Mouse (Mus musculus): ENCODE measurements at regions not wholly inside any gene's neighbourhood (a gene's known extent, or its start where the extent isn't known, plus 50 kb on each side); places are given as distances from the start of the nearest gene placed in this dataset.
"Not testable (repeated sequence)": the region's sequence is repeated elsewhere in the genome, so short reads cannot be mapped to it uniquely, and the experiment has no call there.

DNA sequence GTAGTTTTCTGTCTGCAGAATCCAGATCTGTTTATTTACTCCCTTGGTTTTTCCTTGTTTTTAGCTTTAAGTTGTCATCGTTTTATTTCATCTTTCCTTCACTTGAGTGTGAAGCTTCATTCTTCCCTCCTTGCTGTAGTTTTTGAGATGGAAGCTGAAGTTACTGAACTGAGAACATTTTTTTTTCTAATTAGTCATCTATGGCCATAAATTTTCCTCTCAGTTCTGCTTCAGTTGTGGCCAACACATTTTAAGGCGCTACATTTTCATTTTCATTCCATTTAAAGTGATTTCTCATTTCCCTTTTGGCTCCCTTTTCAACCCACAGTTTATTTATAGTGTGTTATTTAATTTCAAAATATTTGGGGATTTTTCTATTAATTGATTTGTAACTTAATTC, 340.5 kb downstream of the Pros1 start:
- TF ChIP-seq EP300 (IDR thresholded peaks at IDR 0.05; ENCODE audit: low read depth), result no peak
- no peak for TF ChIP-seq CTCF (IDR thresholded peaks at IDR 0.05; ENCODE audit: low read depth)

GRCm38 (mm10) chr16:63213471-63213870, 359.4 kb downstream of the Pros1 start:
- H3K4me1 ChIP-seq (ENCODE audit: insufficient read depth); H3K4me3 ChIP-seq (ENCODE audit: low read depth, low read length); ATAC-seq; H3K36me3 ChIP-seq (replicated peaks; ENCODE audit: insufficient read depth, low read length); H3K9me3 ChIP-seq (ENCODE audit: low read length); H3K27me3 ChIP-seq (ENCODE audit: insufficient read depth, low read length); H3K4me2 ChIP-seq (ENCODE audit: low read depth, low read length); DNase-seq; H3K27ac ChIP-seq (ENCODE audit: low read depth); H3K9ac ChIP-seq (replicated peaks): not testable (repeated sequence)
- 83% methylated on average over 1 of the region's 1 CpGs for WGBS (ENCODE audit: insufficient replicate concordance)

More for the DNA sequence above, 340.5 kb downstream of the Pros1 start:
- Histone ChIP-seq H3K36me3 (replicated peaks; ENCODE audit: insufficient read depth, low read length) (no peaks in the 10 kb centered on the region), H3K4me3 (ENCODE audit: low read depth, low read length) (no peak overlapping the region), H3K9ac (replicated peaks) (no peak overlapping the region), H3K27ac (ENCODE audit: low read depth) (no peak overlapping the region), H3K9me3 (ENCODE audit: low read length) (no peaks in the 10 kb centered on the region), H3K27me3 (ENCODE audit: insufficient read depth, low read length) (no peaks in the 10 kb centered on the region), H3K4me1 (ENCODE audit: insufficient read depth) (no peaks in the 10 kb centered on the region), H3K4me2 (ENCODE audit: low read depth, low read length) (no peak overlapping the region)
- ATAC-seq, result no peak
- no peak for DNase-seq
- WGBS (ENCODE audit: insufficient replicate concordance), result 53% methylated on average over 2 of the region's 2 CpGs

GRCm38 (mm10) chr16:63220228-63220879, 366.2 kb downstream of the Pros1 start:
- Histone ChIP-seq H3K36me3 (replicated peaks; ENCODE audit: insufficient read depth, low read length) (no peaks in the 10 kb centered on the region), H3K27me3 (ENCODE audit: insufficient read depth, low read length) (no peaks in the 10 kb centered on the region), H3K4me3 (ENCODE audit: low read depth, low read length) (no peak overlapping the region), H3K4me1 (ENCODE audit: insufficient read depth) (no peaks in the 10 kb centered on the region), H3K27ac (ENCODE audit: low read depth) (no peak overlapping the region), H3K9me3 (ENCODE audit: low read length) (no peaks in the 10 kb centered on the region), H3K9ac (replicated peaks) (no peak overlapping the region), H3K4me2 (ENCODE audit: low read depth, low read length) (no peak overlapping the region)
- 74% methylated on average over 10 of the region's 10 CpGs for WGBS (ENCODE audit: insufficient replicate concordance)
- no peak for ATAC-seq
- DNase-seq, result no peak
- no peak for TF ChIP-seq EP300 (IDR thresholded peaks at IDR 0.05; ENCODE audit: low read depth)

- Histone ChIP-seq H3K27me3 (ENCODE audit: insufficient read depth, low read length) (no peaks in the 10 kb centered on the region), H3K36me3 (replicated peaks; ENCODE audit: insufficient read depth, low read length) (no peaks in the 10 kb centered on the region), H3K4me2 (ENCODE audit: low read depth, low read length) (no peak overlapping the region), H3K9ac (replicated peaks) (no peak overlapping the region), H3K4me3 (ENCODE audit: low read depth, low read length) (no peak overlapping the region), H3K27ac (ENCODE audit: low read depth) (no peak overlapping the region), H3K9me3 (ENCODE audit: low read length) (no peaks in the 10 kb centered on the region), H3K4me1 (ENCODE audit: insufficient read depth) (no peaks in the 10 kb centered on the region)
- TF ChIP-seq EP300 (IDR thresholded peaks at IDR 0.05; ENCODE audit: low read depth) (no peak), CTCF (IDR thresholded peaks at IDR 0.05; ENCODE audit: low read depth) (no peak)
- no peak for DNase-seq
- WGBS (ENCODE audit: insufficient replicate concordance), result 82% methylated on average over 6 of the region's 6 CpGs
- ATAC-seq, result no peak
Observed at GRCm38 (mm10) chr16:63224608-63225007, 370.5 kb downstream of the Pros1 start.

DNA sequence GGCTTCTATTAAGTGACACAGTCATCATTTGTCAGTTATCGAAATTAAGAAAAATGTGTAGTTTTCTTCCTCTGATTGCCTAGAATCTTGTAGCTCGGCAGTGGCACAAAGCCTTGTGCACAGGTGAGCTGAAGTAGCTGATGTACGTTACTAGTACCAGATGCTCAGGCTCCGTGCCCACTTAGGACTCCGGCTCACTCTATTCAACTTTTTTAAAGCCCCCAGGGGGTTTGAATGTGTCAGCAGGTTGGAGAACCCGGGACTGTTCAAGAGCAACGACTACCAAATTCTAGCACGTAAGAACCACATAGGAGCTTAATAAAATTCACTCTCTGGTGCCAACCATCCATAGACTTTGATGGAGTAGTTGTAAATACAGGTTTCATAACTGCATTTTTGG, 371.0 kb downstream of the Pros1 start:
- Histone ChIP-seq H3K36me3 (replicated peaks; ENCODE audit: insufficient read depth, low read length) (no peaks in the 10 kb centered on the region), H3K4me3 (ENCODE audit: low read depth, low read length) (no peak overlapping the region), H3K9ac (replicated peaks) (no peak overlapping the region), H3K27ac (ENCODE audit: low read depth) (no peak overlapping the region), H3K9me3 (ENCODE audit: low read length) (no peaks in the 10 kb centered on the region), H3K4me1 (ENCODE audit: insufficient read depth) (no peaks in the 10 kb centered on the region), H3K27me3 (ENCODE audit: insufficient read depth, low read length) (no peaks in the 10 kb centered on the region), H3K4me2 (ENCODE audit: low read depth, low read length) (no peak overlapping the region)
- 76% methylated on average over 8 of the region's 8 CpGs for WGBS (ENCODE audit: insufficient replicate concordance)
- no peak for TF ChIP-seq EP300 (IDR thresholded peaks at IDR 0.05; ENCODE audit: low read depth)
- no peak for TF ChIP-seq CTCF (IDR thresholded peaks at IDR 0.05; ENCODE audit: low read depth)
- ATAC-seq (no peak), DNase-seq (no peak)

DNA sequence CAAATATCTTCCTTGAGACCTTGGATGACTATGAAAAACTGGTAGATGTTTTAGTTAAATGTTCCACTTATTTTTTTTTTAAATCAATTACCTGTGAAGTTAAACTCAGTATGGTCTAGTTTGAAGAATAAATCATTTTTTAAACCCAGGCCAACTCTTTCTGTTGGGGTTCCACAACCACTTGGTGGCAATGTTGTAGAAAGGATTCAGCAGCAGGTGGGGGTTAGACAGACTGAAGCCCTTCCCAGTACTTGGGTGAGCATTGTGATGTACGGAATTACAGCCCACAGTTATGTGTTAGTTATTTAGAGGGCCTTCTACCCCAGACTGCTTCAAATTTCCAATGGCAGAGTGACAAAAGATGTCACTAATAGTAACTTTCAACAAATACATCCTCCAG, 375.0 kb downstream of the Pros1 start:
- DNase-seq (no peak), ATAC-seq (no peak)
- 56% methylated on average over 1 of the region's 1 CpGs for WGBS (ENCODE audit: insufficient replicate concordance)
- Histone ChIP-seq H3K27me3 (ENCODE audit: insufficient read depth, low read length) (no peaks in the 10 kb centered on the region), H3K4me3 (ENCODE audit: low read depth, low read length) (no peak overlapping the region), H3K9ac (replicated peaks) (no peak overlapping the region), H3K4me2 (ENCODE audit: low read depth, low read length) (no peak overlapping the region), H3K27ac (ENCODE audit: low read depth) (no peak overlapping the region), H3K4me1 (ENCODE audit: insufficient read depth) (no peaks in the 10 kb centered on the region), H3K9me3 (ENCODE audit: low read length) (no peaks in the 10 kb centered on the region), H3K36me3 (replicated peaks; ENCODE audit: insufficient read depth, low read length) (no peaks in the 10 kb centered on the region)
- TF ChIP-seq EP300 (IDR thresholded peaks at IDR 0.05; ENCODE audit: low read depth), result no peak
- TF ChIP-seq CTCF (IDR thresholded peaks at IDR 0.05; ENCODE audit: low read depth), result no peak

GRCm38 (mm10) chr16:63229567-63229966, 375.5 kb downstream of the Pros1 start:
- no peak for TF ChIP-seq EP300 (IDR thresholded peaks at IDR 0.05; ENCODE audit: low read depth)
- no peak for TF ChIP-seq CTCF (IDR thresholded peaks at IDR 0.05; ENCODE audit: low read depth)
- Histone ChIP-seq H3K27me3 (ENCODE audit: insufficient read depth, low read length) (no peaks in the 10 kb centered on the region), H3K9ac (replicated peaks) (no peak overlapping the region), H3K9me3 (ENCODE audit: low read length) (no peaks in the 10 kb centered on the region), H3K4me2 (ENCODE audit: low read depth, low read length) (no peak overlapping the region), H3K4me1 (ENCODE audit: insufficient read depth) (no peaks in the 10 kb centered on the region), H3K27ac (ENCODE audit: low read depth) (no peak overlapping the region), H3K4me3 (ENCODE audit: low read depth, low read length) (no peak overlapping the region), H3K36me3 (replicated peaks; ENCODE audit: insufficient read depth, low read length) (no peaks in the 10 kb centered on the region)
- ATAC-seq (no peak), DNase-seq (no peak)
- WGBS (ENCODE audit: insufficient replicate concordance), result 63% methylated on average over 3 of the region's 3 CpGs

Data from liver, postnatal 0 days (tissue).